Mouse (Mus musculus) ES-CJ7 (cell line): ENCODE data around the gene Ppp1r3g.

Experiments
- DNase-seq: peaks from one replicate; pipeline ENCODE4 v3.0.0; 2011; ENCODE audit warnings: low read depth, low spot score

Ppp1r3g gene

GRCm38 (mm10) chr13:35994067-35994466, 35.4 kb downstream of the Ppp1r3g start:
- no peak for DNase-seq

GRCm38 (mm10) chr13:35995231-35995630, 36.6 kb downstream of the Ppp1r3g start:
- DNase-seq: no peak

DNA sequence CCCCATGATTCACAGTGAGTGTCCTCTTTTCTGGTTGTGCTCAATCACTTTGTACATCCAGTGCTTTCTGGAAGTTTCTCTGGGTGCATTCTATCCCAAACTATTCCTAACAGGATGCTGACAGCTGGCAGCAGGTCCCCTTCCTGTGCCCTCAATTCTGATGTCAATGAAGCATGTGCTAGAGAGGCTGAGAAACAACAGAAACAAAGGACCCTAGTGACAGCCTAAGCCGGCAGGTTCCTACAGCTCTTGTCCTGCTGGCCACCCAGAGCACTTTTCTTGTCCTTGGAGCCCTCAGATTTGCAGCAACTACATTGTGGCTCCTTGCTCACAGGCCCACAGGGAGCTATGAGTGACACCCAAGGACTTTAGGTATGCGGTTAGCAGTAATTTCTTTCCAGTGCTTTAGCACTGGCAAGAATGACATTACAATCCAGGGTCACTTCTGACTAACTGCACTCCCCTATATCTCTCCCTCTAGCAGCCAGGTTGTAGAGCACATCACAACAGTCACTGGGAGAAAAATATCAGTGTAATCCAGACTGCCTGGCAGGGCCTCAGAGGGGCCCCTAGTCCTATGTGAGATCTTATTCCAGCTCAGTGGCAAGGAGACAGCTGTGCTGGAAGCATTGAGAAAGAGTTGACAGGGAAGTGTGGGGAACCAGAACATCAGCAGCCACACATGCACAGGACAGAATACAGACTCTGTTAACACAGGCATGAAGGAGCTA, 37.2 kb downstream of the Ppp1r3g start:
- DNase-seq: no peak

DNA sequence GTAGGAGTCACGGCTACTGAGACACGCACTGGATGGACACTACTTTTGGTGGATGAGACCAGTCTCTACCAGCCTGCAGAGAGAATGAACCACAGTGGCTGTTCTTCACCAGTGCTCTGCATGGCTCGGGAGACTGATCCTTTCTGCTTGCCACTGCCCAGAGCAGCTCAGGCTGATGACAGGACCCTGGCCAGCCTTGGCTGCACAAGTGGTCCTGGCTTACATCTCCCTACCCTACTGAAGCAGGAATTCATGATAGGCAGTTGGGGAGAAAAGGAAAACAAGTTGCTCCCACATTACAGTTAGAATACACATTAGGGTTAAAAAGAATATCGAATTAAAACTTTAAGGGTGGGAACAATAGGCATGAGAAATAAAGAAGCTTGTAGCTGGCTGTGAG, 39.0 kb downstream of the Ppp1r3g start:
- DNase-seq: no peak

DNA sequence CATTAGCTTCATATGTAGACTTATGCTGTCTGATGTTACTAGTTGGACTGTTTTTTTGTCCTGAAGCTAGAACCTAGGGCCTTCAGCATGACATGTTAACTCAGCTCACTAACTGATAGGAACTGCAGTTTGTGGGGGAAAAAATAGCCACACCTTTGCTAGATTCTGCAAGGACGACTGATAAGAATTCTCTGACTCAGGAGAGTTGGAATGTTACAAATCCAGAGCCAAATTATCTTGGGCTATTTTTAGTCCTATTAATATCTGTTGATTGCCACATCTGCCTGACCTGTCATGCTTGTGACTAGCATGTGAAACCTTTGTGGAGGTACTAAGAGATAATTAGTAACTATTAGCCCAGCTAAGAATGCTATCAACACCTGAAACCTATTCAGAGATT, 42.2 kb downstream of the Ppp1r3g start:
- no peak for DNase-seq

GRCm38 (mm10) chr13:36009981-36010380, 51.3 kb downstream of the Ppp1r3g start:
- no peak for DNase-seq

- no peak for DNase-seq
Measured at GRCm38 (mm10) chr13:36015636-36016035, 57.0 kb downstream of the Ppp1r3g start.

DNA sequence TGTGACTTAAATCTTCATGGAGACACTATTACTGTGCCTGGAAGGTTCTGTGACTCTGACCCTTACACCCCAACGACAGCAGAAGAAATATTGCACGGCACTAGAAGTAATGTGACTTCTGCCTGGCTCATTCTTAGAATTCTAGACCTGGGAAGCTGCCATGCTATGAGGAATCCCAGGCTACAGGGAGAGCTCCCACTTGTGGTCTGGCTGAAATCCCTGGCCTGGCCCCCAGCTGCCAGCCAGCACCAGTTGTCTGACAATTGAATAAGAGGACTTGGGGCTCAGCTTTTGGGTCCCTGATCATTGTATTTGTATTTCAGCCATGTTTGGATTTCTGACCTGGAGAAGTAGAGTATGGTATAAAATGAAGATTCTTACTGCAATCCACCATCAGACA, 59.4 kb downstream of the Ppp1r3g start:
- DNase-seq: no peak

DNA sequence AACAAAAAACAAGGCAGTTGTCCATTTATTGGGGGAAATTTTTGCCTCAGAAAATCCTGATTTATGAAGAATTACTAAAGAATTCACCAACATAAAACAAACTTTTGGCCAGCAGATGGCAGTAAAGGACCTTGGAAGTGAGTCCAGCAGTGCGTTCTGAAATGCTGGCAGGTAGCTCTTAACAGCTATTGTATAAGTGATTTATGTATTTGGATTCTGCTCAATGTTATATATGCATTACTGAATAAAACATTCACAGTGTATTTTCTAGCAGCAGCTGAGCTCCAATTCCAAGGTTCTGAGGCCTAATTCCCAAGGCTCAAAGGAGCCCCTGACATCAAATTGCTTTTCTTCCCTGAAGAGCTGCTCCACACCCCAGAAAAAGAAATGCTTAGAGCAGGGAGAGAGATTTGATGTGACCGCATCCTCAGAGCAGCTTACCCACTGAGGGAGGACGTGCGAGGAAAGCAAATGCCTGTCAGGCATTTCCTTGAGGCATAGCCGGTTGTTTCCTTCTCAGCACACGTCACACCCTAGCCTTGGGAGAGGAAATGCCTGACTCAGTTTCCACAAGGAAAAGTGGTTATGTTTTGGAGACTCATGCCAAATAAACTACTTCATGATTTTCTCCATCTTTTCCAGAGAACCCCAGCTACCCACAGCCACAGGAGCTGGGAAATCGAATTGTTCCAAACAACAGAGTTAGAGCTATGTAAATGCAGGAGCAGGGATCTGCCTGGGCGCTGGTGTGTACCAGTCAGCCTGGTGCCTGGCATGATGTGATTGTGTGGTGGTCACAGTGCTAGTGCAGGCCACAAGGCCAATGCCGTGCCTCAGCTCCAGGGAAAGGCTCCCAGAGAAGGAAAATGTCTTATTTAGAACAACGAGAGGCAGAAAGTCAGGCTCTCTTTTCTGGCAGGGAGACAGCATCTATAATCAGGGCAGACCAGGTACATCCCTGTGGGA, 61.0 kb downstream of the Ppp1r3g start:
- peak; percentile 59 for DNase-seq
